Mouse (Mus musculus) CD4-positive, CD25-positive, alpha-beta regulatory T cell (primary cell): ENCODE data around the gene Cbr4. TPM values are rescaled to one million over a fixed set of nuclear protein-coding genes. Genes with fewer than 3 reads are reported as not detected.

ENCODE experiments used
- polyA plus RNA-seq: library from polyadenylated mRNA; unstranded; fragments of 100-300 nt; shearing (Covaris generic); gene quantifications from one replicate; pipeline ENCODE4 v1.2.1, GENCODE M21; 2017

Cbr4 gene
- polyA plus RNA-seq = 20.7 TPM

GRCm38 (mm10) chr8:61487597-61488156 lies at the start of gene Cbr4:
Cbr4 (plus strand) TSS chr8:61487734.

